In genomic region chr5:27343626-27344025, GRCm38 (mm10) we compare ENCODE assay signal across 26 mouse cellular contexts.
"Had no signal": no experiment of that assay in that cellular context is flagged by ENCODE, and none has a peak within 500 bp of the region (broad histone marks: within the 10 kb centered on the region; RNA-seq: fewer than 3 reads in every experiment).

No protein-coding gene starts in this region.

- H3K27me3 ChIP-seq: heart, embryonic 12.5 days; hindbrain, embryonic 12.5 days; intestine, embryonic 15.5 days; limb, embryonic 12.5 days had no signal

- H3K9me3 ChIP-seq: heart, embryonic 10.5 days; heart, embryonic 12.5 days; hindbrain, embryonic 10.5 days; hindbrain, embryonic 12.5 days; intestine, embryonic 15.5 days; limb, embryonic 10.5 days; limb, embryonic 12.5 days had no signal

- H3K27ac ChIP-seq: gastrocnemius, adult 2 months; heart, embryonic 10.5 days; hindbrain, embryonic 10.5 days; hindbrain, embryonic 12.5 days; hindbrain, embryonic 14.5 days; intestine, embryonic 15.5 days; layer of hippocampus, adult 2 months; left cerebral cortex, adult 2 months; limb, embryonic 10.5 days; limb, embryonic 12.5 days had no signal

- DNase-seq: gastrocnemius, adult 2 months; gastrocnemius, postnatal 10 days; gastrocnemius, postnatal 25 days; heart, adult 18-20 months; heart, postnatal 10 days; heart, postnatal 4 days; kidney, adult 18-20 months; kidney, adult 8-10 months; kidney, postnatal 10 days; kidney, postnatal 25 days; kidney, postnatal 4 days; liver had no signal

- ATAC-seq: hindbrain, embryonic 16.5 days; inflammation-experienced regulatory T-cells, adult 6 months; intestine, embryonic 15.5 days; intestine, postnatal 0 days had no signal

- H3K4me2 ChIP-seq: heart, embryonic 12.5 days; hindbrain, embryonic 12.5 days; hindbrain, embryonic 14.5 days; intestine, embryonic 15.5 days; limb, embryonic 12.5 days; liver, embryonic 11.5 days had no signal

- H3K4me1 ChIP-seq: heart, embryonic 10.5 days; heart, embryonic 12.5 days; intestine, embryonic 15.5 days; limb, embryonic 10.5 days; limb, embryonic 12.5 days had no signal

- H3K9ac ChIP-seq: heart, embryonic 12.5 days; hindbrain, embryonic 12.5 days; hindbrain, embryonic 14.5 days; intestine, embryonic 15.5 days; limb, embryonic 12.5 days had no signal

- H3K4me3 ChIP-seq: gastrocnemius, adult 2 months; heart, embryonic 10.5 days; heart, embryonic 12.5 days; hindbrain, embryonic 10.5 days; hindbrain, embryonic 12.5 days; intestine, embryonic 15.5 days; layer of hippocampus, adult 2 months; left cerebral cortex, adult 2 months; limb, embryonic 10.5 days; limb, embryonic 12.5 days had no signal

- H3K36me3 ChIP-seq: heart, embryonic 10.5 days; heart, embryonic 12.5 days; hindbrain, embryonic 10.5 days; hindbrain, embryonic 12.5 days; intestine, embryonic 15.5 days; limb, embryonic 10.5 days; limb, embryonic 12.5 days had no signal
